Comparison of ENCODE assay signal across 8 mouse cellular contexts in the genomic region with DNA sequence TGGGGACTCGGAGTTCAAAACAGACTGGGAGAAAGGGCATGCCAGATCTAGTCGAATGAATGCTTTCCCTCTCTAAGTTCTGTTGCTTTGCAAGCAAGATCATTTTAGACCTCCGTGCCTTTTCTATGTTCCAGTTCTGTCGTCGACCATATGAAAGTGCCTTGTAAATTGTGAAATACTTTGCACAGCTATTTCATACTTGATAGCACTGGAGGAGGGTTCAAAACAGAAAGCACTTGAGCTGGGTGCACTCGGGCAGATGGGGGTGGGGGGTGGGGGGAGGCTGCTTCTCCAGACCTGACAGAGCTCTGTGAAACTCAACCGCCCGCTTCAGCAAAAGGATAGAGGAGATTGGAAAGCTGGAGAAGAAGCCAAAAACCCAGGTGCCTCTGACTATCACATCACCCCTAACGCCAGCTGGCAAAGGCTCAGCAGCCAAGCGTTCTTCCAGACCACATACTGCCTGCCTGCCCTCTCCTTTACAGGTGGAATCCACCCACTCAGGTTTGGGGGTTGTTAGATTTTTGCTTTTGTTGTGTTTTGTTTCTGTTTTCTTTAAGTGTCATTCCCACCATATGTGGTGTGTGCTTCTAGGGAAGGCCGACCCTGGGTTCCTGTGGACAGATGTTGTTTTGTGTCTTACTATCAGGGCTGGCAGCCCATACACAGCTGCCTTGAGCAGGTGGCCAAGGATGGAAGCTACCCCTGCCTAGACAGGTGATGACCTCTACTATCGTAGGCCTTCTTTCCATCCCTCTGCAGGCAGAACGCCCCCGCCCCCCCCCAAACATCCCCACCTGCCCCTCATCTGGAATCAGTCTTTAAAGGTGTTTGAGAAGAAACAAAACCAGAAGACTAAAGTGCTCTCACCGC. TPM values are rescaled to one million over a fixed set of nuclear protein-coding genes. Genes with fewer than 3 reads are reported as not detected.
DNase-seq lines count a peak whose midpoint lies in the region; ATAC-seq and TF ChIP-seq lines count a peak whose summit lies in the region.

No protein-coding gene starts in this region.

- H3K4me3 ChIP-seq in lung, postnatal 0 days (ENCODE audit: low read depth, low read length): peak overlapping the region; percentile 86
- H3K4me3 ChIP-seq in cortical plate, adult 2 months (ENCODE audit: insufficient read depth, low read length): peak overlapping the region; percentile 84
- peak overlapping the region; percentile 73 for H3K4me3 ChIP-seq in hindbrain, embryonic 11.5 days (ENCODE audit: low read depth, low read length)
- H3K4me3 ChIP-seq in midbrain, embryonic 12.5 days: peak overlapping the region; percentile 79

- peaks cover 9% of the 10 kb centered on the region for H3K4me1 ChIP-seq in lung, postnatal 0 days (ENCODE audit: insufficient read depth, low read depth, low read length)
- peaks cover 11% of the 10 kb centered on the region for H3K4me1 ChIP-seq in cortical plate, adult 2 months (ENCODE audit: control insufficient read depth, insufficient read depth, low read length)
- H3K4me1 ChIP-seq in hindbrain, embryonic 11.5 days (replicated peaks; ENCODE audit: control insufficient read depth, insufficient read depth, low read length): peaks cover 15% of the 10 kb centered on the region
- H3K4me1 ChIP-seq in midbrain, embryonic 12.5 days: peaks cover 54% of the 10 kb centered on the region

- peak overlapping the region; percentile 34; the same call in 1 of the 2 replicates for H3K9ac ChIP-seq in lung, postnatal 0 days (replicated peaks; ENCODE audit: low read depth)
- peak overlapping the region; percentile 88 for H3K9ac ChIP-seq in hindbrain, embryonic 11.5 days (ENCODE audit: low read depth, low read length)
- peak overlapping the region; percentile 84 for H3K9ac ChIP-seq in midbrain, embryonic 12.5 days (replicated peaks)

- peak overlapping the region; percentile 96 for H3K27ac ChIP-seq in lung, postnatal 0 days (ENCODE audit: low read length)
- peak overlapping the region; percentile 61 for H3K27ac ChIP-seq in cortical plate, adult 2 months (ENCODE audit: insufficient read depth, low read length)
- H3K27ac ChIP-seq in hindbrain, embryonic 11.5 days (ENCODE audit: low read depth, low read length): no peak overlapping the region
- peak overlapping the region; percentile 95 for H3K27ac ChIP-seq in midbrain, embryonic 12.5 days (replicated peaks)

- no peak for TF ChIP-seq CTCF in lung, postnatal 0 days (IDR thresholded peaks at IDR 0.05)
- no peak for TF ChIP-seq CTCF in cortical plate, adult 2 months (IDR thresholded peaks at IDR 0.05; ENCODE audit: extremely low read depth, insufficient read depth, low read length)

- H3K36me3 ChIP-seq in lung, postnatal 0 days (ENCODE audit: insufficient read depth, low read length): no peaks in the 10 kb centered on the region
- H3K36me3 ChIP-seq in hindbrain, embryonic 11.5 days (ENCODE audit: control insufficient read depth, insufficient read depth, low read length): no peaks in the 10 kb centered on the region
- no peaks in the 10 kb centered on the region for H3K36me3 ChIP-seq in midbrain, embryonic 12.5 days

- H3K9me3 ChIP-seq in lung, postnatal 0 days (ENCODE audit: low read length): no peaks in the 10 kb centered on the region
- no peaks in the 10 kb centered on the region for H3K9me3 ChIP-seq in hindbrain, embryonic 11.5 days (ENCODE audit: control insufficient read depth, low read length)
- no peaks in the 10 kb centered on the region for H3K9me3 ChIP-seq in midbrain, embryonic 12.5 days

- no peak for TF ChIP-seq POLR2A in cortical plate, adult 2 months (IDR thresholded peaks at IDR 0.05; ENCODE audit: extremely low read depth, insufficient read depth, low read length)

- WGBS in lung, postnatal 0 days: 27% methylated on average over 15 of the region's 15 CpGs
- WGBS in hindbrain, embryonic 11.5 days: 24% methylated on average over 15 of the region's 15 CpGs
- 17% methylated on average over 15 of the region's 15 CpGs for WGBS in midbrain, embryonic 12.5 days

- peak; percentile 66; the same call in 1 of the 2 replicates for TF ChIP-seq EP300 in lung, postnatal 0 days (IDR thresholded peaks at IDR 0.05)

- no peaks in the 10 kb centered on the region for H3K27me3 ChIP-seq in lung, postnatal 0 days (replicated peaks; ENCODE audit: insufficient read depth, low read length)
- H3K27me3 ChIP-seq in hindbrain, embryonic 11.5 days (ENCODE audit: control insufficient read depth, insufficient read depth, low read length): no peaks in the 10 kb centered on the region
- peaks cover 11% of the 10 kb centered on the region for H3K27me3 ChIP-seq in midbrain, embryonic 12.5 days

- peak overlapping the region; percentile 97 for H3K4me2 ChIP-seq in lung, postnatal 0 days (replicated peaks; ENCODE audit: low read depth, low read length)
- H3K4me2 ChIP-seq in hindbrain, embryonic 11.5 days (replicated peaks; ENCODE audit: low read depth, low read length): peak overlapping the region; percentile 65
- peak overlapping the region; percentile 95 for H3K4me2 ChIP-seq in midbrain, embryonic 12.5 days (replicated peaks)

- DNase-seq in lung, postnatal 0 days (ENCODE audit: low spot score): peak; percentile 88
- no peak for DNase-seq in lung, postnatal 10 days
- no peak for DNase-seq in hindbrain, embryonic 11.5 days (ENCODE audit: low spot score)
- DNase-seq in adrenal gland, postnatal 36 days: no peak
- DNase-seq in right cerebral cortex, postnatal 25 days: no peak
- no peak for DNase-seq in left cerebral cortex, adult 9 months (ENCODE audit: low spot score in 2 of 2)

- peak; percentile 13 for ATAC-seq in lung, postnatal 0 days
- no peak for ATAC-seq in hindbrain, embryonic 11.5 days (ENCODE audit: low FRiP score)
- ATAC-seq in midbrain, embryonic 12.5 days (ENCODE audit: low FRiP score, low read depth): no peak

RNA-seq across cellular contexts. Expression of gene Smad3, which starts 1.9 kb away (rescaled TPM):
- 11.8 and 12.3 TPM in 2 replicates for polyA plus RNA-seq in lung, postnatal 0 days (2015; fragmentation: Nextera tagmentation; extraction: Ambion mirVana)
- 40.3 and 46.8 TPM in 2 replicates for polyA plus RNA-seq in cortical plate, adult 2 months (2012; rRNA removed)
- 13.9 and 16.0 TPM in 2 replicates for polyA plus RNA-seq in hindbrain, embryonic 11.5 days (2014; fragmentation: Nextera tagmentation; extraction: Ambion mirVana)
- 28.4 and 31.2 TPM in 2 replicates for polyA plus RNA-seq in midbrain, embryonic 12.5 days (2016; fragmentation: Nextera tagmentation; extraction: Ambion mirVana)
- total RNA-seq in adrenal gland, postnatal 36 days (2021): 10 to 100 TPM; 28.6 to 48.3 TPM

Comparison
In these comparisons a context has a peak if more than half of its experiments do, and no peak if none do; other contexts are left out.
1. H3K9ac ChIP-seq: peak in every context shown above with its lines; median percentile 88 in hindbrain, embryonic 11.5 days; 84 in midbrain, embryonic 12.5 days; 34 in lung, postnatal 0 days.